Mouse (Mus musculus) lung, embryonic 15.5 days (tissue): Measurements from ENCODE around the gene Ppa1. TPM values are rescaled to one million over a fixed set of nuclear protein-coding genes. Genes with fewer than 3 reads are reported as not detected.
"Not testable (repeated sequence)": the region's sequence is repeated elsewhere in the genome, so short reads cannot be mapped to it uniquely, and the experiment has no call there.

ENCODE experiments used
- ATAC-seq: fragments of 200-750 bp; cut with Nextera tagmentation; 2 replicates; pipeline ENCODE4 v1.8.0; 2017; ENCODE audit warnings: moderate number of reproducible peaks, borderline replicate concordance; ENCODE audit not compliant: low FRiP score, low TSS enrichment; ENCODE audit errors: extremely low read depth
- H3K27ac ChIP-seq: fragments of 300-500 bp; sonication (generic); 2 replicates; pipeline ENCODE4 v1.5.1; 2015; ENCODE audit warnings: moderate library complexity, mild to moderate bottlenecking, inconsistent platforms
- H3K27me3 ChIP-seq: fragments of 300-500 bp; sonication (generic); 2 replicates; pipeline ENCODE4 v1.6.1; 2015; ENCODE audit warnings: inconsistent platforms
- H3K36me3 ChIP-seq: fragments of 300-500 bp; sonication (generic); 2 replicates; pipeline ENCODE4 v1.6.1; 2015; ENCODE audit warnings: inconsistent platforms
- H3K4me1 ChIP-seq: fragments of 300-500 bp; sonication (generic); 2 replicates; pipeline ENCODE4 v1.6.1; 2015; ENCODE audit warnings: inconsistent platforms
- H3K4me2 ChIP-seq: fragments of 300-500 bp; sonication (generic); 2 replicates; pipeline ENCODE4 v1.6.1; 2015; ENCODE audit warnings: inconsistent platforms, mild to moderate bottlenecking, moderate library complexity
- H3K4me3 ChIP-seq: fragments of 300-500 bp; sonication (generic); 2 replicates; pipeline ENCODE4 v1.5.1; 2015; ENCODE audit warnings: mild to moderate bottlenecking, inconsistent platforms
- H3K9ac ChIP-seq: fragments of 300-500 bp; sonication (generic); 2 replicates; pipeline ENCODE4 v1.6.1; 2015; ENCODE audit warnings: inconsistent platforms
- H3K9me3 ChIP-seq: fragments of 300-500 bp; sonication (generic); 2 replicates; pipeline ENCODE4 v1.6.1; 2016; ENCODE audit warnings: inconsistent platforms
- WGBS: fragments of 180-500 bp; shearing (Covaris S2); methylation state at CpG from one replicate; pipeline ENCODE4 v1.1.7; 2015; 5-methylcytosine and 5-hydroxymethylcytosine counted together
- polyA plus RNA-seq: library from polyadenylated mRNA; unstranded; fragments of >200 nt; fragmentation: Nextera tagmentation; extraction: Ambion mirVana; gene quantifications from 2 replicates; pipeline ENCODE4 v1.2.1, GENCODE M21; 2015

Gene Ppa1
- 171 and 188 TPM in 2 replicates for polyA plus RNA-seq

DNA sequence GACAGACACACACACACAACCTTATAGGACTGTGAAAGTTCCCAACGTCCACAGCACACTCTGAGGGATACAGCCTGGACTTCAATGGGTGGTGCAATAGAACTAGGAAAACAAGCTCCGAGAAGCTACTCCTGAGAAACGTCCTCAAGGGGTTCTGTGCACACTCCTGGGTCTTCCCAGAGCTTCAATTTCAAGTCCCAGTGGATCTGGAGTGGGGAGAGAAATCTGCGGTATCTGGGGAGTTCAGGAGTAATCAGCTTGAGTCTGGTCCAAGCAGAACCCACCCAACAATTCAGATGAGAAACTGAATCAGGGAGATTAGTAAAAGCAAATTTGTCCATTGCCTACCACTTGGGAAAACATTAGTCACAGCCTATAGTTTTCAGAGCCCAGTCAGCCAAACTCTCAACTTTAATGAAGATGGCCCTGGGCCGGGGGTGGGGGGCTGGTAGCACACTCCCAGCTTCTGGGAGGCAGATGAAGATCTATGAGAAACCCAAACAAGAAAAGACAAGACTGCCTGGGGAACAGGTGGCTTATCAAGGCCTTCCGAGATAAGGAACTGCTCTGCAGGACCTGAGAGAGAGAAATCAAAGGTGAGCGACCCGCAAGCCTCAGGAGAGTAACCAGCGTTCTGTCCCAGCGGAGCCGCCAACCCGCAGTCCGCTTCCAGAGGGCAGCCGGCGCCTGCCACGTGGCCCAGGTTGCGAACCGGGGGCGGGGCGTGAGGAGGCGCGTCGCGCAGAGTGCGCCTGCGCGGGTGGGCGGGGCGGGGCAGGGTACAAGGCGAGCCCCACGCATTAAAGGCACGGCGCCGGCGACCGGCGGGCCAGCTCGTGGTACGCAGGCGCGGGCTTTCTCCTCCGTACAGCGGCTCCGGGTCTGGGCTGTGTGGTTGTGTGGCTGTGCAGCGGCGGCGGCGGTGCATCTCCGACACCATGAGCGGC, at the start of gene Ppa1:
Gene Ppa1, plus strand, starts transcription at position 763 of the 947 bp plus-strand sequence.
- peak; percentile 96 for ATAC-seq
- peaks cover 13% of the 10 kb centered on the region for H3K4me1 ChIP-seq
- WGBS = 1% methylated on average over 50 of the region's 50 CpGs
- H3K4me2 ChIP-seq = peak within 1 kb of the TSS; percentile 84
- H3K27me3 ChIP-seq = no peaks in the 10 kb centered on the region
- peak within 1 kb of the TSS; percentile 74 for H3K27ac ChIP-seq
- H3K4me3 ChIP-seq = peak within 1 kb of the TSS; percentile 67
- H3K9me3 ChIP-seq = no peaks in the 10 kb centered on the region
- no peaks in the 10 kb centered on the region for H3K36me3 ChIP-seq
- H3K9ac ChIP-seq = peak within 1 kb of the TSS; percentile 73

DNA sequence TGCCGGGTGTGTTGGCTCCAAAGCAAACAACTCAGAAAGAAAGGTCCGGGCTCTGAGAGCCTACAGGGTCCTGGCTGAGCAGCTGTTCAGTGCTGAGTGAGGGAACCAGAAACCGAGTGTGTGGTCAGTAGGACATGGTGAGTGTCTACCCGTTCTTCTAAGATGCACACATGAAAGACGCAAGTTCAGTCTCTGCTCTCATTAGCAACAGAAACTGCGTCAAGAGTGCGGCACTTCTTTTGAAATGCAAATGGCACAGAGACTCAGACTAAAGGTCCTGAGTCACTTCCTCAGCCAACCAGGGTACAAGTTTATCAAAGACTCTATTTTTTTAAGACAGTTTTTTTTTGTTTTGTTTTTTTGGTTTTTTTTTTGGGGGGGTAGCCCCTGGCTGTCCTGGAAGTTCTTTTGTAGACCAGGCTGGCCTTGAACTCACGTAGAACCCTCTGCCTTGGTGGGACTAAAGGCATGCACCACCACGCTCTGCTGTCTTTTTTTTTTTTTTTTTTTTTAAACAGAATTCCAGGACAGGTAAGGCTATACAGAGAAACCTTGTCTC, 48.7 kb upstream of the Ppa1 start:
- Histone ChIP-seq H3K4me2 (no peak overlapping the region), H3K4me3 (no peak overlapping the region), H3K36me3 (no peaks in the 10 kb centered on the region), H3K4me1 (peaks cover 6% of the 10 kb centered on the region; the same call in 1 of the 2 replicates), H3K27ac (no peak overlapping the region), H3K27me3 (peaks cover 36% of the 10 kb centered on the region), H3K9ac (no peak overlapping the region), H3K9me3 (no peaks in the 10 kb centered on the region)
- 70% methylated on average over 9 of the region's 9 CpGs for WGBS
- ATAC-seq = no peak

DNA sequence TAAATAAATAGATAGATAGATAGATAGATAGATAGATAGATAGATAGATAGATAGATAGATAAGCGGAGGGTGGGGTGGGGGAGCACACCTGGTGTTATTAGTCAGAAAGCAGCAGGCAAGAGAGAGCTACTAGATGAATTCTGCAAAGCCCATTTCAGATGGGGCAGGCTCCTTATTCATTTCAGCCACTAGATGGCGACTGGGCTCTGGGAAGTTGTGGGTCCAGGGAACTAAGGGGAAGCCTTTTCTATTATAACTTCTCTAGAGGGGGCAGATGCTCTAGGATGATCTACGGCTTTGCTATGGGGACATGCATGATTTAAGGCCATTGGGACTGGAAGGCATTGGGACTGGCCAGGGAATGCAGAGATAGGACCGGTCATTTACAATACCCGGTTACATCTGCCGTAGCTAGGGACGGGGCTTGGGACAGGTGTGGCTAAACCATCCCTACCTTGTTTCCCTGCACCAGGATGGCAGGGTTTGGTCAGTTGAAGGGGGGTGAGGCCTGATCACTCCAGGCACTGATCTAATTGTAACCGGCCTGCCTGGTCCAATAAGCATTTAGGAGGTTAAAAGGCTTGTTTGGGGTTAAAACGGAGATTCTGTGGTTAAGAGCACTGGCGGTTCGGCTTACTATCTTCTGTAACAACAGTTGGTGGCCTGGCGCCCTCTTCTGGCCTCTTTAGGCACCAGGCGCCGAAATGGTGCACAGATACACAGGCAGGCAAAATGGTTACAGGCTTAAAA, 45.9 kb upstream of the Ppa1 start:
- no peak overlapping the region for H3K9ac ChIP-seq
- H3K27me3 ChIP-seq = peaks cover 14% of the 10 kb centered on the region; the same call in 1 of the 2 replicates
- H3K4me3 ChIP-seq = no peak overlapping the region
- no peak overlapping the region for H3K27ac ChIP-seq
- no peak; the same call in 1 of the 2 replicates for ATAC-seq
- no peaks in the 10 kb centered on the region for H3K4me1 ChIP-seq
- H3K36me3 ChIP-seq = no peaks in the 10 kb centered on the region
- 5% methylated on average over 14 of the region's 14 CpGs for WGBS
- no peaks in the 10 kb centered on the region for H3K9me3 ChIP-seq
- H3K4me2 ChIP-seq = peak overlapping the region; percentile 29; the same call in 1 of the 2 replicates

DNA sequence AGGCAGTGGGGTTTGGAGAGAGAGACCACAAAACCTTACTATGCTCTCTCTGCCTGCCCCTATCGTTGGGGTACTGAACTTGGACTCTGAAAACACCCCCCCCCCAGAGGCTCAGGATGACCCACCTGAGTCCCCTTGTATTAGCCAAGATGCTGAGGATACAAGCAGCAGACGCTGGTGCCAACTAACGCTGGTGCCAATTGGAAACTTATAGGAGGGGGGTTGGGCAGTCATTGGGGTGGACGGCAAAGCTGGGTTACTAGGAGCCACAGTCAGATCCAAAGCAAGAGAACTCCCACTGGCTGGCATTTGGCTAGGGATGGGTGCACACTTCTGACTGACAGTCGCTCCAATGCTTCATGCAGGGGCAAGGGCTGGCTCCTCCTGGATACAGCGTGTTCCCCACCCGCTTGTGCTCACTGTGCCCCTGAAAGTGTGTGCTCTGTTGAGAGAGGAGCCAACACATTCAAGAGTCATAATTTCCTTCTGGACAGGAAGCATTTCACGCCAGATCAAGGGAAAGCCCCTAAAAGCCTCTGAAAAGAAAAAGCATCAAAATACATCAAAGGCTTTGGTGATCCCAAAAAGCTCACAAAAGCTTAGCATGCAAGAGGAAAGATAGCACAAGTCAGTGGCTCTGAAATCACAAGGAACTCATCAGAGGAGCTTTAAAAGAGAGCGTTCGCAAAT, 43.8 kb upstream of the Ppa1 start:
- Histone ChIP-seq H3K27ac (no peak overlapping the region), H3K36me3 (no peaks in the 10 kb centered on the region), H3K4me2 (no peak overlapping the region), H3K4me3 (no peak overlapping the region), H3K27me3 (peaks cover 12% of the 10 kb centered on the region; the same call in 1 of the 2 replicates), H3K9ac (no peak overlapping the region), H3K9me3 (no peaks in the 10 kb centered on the region), H3K4me1 (no peaks in the 10 kb centered on the region)
- 69% methylated on average over 10 of the region's 10 CpGs for WGBS
- no peak for ATAC-seq

DNA sequence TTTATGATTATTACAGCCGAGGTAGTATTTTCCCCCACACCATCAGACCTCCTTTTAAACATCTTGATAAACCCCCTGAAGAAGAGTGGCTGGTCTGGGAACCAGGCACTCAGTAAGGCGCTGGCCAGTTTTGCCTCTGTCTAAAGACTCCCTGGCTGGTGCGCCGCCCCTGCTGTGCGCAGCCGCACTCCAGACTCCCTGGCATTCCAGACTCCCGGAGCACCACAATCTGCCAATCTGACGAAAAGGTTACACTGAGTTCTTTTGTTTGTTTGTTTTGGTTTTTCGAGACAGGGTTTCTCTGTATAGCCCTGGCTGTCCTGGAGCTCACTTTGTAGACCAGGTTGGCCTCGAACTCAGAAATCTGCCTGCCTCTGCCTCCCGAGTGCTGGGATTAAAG, 43.0 kb upstream of the Ppa1 start:
- H3K9me3 ChIP-seq, H3K4me1 ChIP-seq, H3K36me3 ChIP-seq, H3K4me2 ChIP-seq, ATAC-seq, H3K4me3 ChIP-seq, H3K27ac ChIP-seq, H3K9ac ChIP-seq: not testable (repeated sequence)
- WGBS = 60% methylated on average over 11 of the region's 11 CpGs
- peaks cover 12% of the 10 kb centered on the region; the same call in 1 of the 2 replicates for H3K27me3 ChIP-seq

DNA sequence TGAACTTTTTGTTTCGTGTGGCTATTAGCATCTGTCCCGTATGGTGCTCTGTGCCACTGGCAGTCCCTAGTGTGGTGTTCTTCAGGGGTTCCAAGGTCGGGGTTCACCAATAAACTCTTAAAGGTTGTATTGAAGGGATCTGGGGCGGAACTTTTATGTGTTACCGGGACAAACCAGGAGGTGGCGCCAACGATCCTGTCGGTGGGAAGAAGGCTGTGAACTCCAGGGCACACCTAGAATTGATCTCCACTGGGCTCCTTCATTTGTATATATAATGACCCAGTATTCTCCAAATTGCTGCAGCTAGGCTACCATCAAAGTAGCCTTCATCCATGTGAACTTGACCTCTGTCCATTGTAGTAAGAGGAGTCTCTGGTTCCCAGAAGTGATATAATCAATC, 42.5 kb upstream of the Ppa1 start:
- Histone ChIP-seq H3K27me3 (peaks cover 12% of the 10 kb centered on the region; the same call in 1 of the 2 replicates), H3K27ac (no peak overlapping the region), H3K4me1 (no peaks in the 10 kb centered on the region), H3K4me2 (no peak overlapping the region), H3K9me3 (no peaks in the 10 kb centered on the region), H3K36me3 (no peaks in the 10 kb centered on the region), H3K4me3 (no peak overlapping the region), H3K9ac (no peak overlapping the region)
- ATAC-seq = no peak
- WGBS = 10% methylated on average over 8 of the region's 8 CpGs

DNA sequence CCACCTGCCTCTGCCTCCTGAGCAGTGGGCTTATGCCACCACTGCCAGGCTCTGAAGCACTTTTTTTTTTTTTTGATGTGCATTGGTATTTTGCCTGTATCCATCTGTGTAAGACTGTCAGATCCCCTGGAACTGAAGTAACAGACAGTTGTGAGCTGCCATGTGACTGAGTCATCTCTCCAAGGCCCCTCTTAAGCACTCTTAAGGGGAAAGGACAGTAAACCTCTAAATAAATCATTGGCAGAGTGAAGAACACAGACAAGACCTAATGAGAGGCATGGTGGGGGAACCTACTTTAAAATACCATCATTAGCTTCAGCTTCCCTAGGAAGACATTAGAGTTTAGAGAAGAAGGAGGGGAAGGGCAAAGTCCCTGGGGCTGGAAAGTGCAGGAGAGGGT, 40.1 kb upstream of the Ppa1 start:
- Histone ChIP-seq H3K27ac (no peak overlapping the region), H3K27me3 (peaks cover 12% of the 10 kb centered on the region; the same call in 1 of the 2 replicates), H3K36me3 (no peaks in the 10 kb centered on the region), H3K9ac (no peak overlapping the region), H3K4me1 (no peaks in the 10 kb centered on the region), H3K9me3 (no peaks in the 10 kb centered on the region), H3K4me3 (no peak overlapping the region), H3K4me2 (no peak overlapping the region)
- no peak for ATAC-seq

DNA sequence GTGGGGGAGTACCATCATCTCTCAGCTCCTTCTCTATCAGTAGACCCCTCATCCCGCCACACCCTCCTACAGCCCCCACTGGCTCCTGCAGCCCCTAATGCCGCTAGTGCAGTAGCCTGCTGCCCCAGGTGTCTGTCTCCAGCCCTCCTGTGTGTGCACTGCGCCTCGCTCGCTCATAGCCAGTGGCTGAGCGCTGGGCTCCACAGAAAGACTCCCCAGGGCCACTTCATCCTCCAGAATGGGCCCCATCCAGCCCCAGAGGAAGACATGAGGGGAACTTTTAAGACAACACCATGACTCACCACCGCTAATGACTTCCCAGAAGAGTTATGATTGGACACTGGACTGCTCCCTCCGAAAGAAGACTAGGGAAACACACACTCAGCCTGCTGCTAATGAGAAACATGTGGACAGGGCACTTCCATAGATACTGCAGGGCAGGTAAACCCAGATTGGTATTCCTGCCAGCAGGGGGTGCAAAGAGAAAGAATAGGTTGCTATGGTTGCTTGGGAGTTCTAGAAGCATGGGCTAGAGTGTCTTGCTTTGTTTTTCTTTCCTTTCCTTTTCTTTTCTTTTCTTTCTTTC, 37.6 kb upstream of the Ppa1 start:
- Histone ChIP-seq H3K4me2 (no peak overlapping the region), H3K4me1 (no peaks in the 10 kb centered on the region), H3K4me3 (no peak overlapping the region), H3K9ac (no peak overlapping the region), H3K27me3 (no peaks in the 10 kb centered on the region), H3K27ac (no peak overlapping the region), H3K36me3 (no peaks in the 10 kb centered on the region), H3K9me3 (no peaks in the 10 kb centered on the region)
- WGBS = 67% methylated on average over 8 of the region's 8 CpGs
- ATAC-seq = no peak

DNA sequence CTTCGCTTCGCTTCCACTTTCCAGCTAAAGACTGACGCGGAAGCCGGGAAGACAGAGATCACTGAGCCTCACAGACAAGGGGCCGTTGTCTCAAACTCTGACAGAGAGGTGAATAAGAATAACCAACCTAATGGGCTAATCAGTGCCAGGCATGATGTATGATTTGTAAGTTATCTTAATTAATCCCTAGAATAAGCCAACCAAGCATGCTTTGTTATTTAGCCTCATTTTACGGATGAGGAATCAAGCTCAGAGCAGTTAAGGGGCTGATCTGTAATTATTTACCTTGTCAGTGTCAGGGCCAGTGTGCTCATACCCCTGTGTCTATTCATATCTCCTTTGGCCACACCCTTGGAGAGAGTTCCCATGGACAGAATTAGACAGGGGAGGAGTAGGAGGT, 34.0 kb upstream of the Ppa1 start:
- no peaks in the 10 kb centered on the region for H3K9me3 ChIP-seq
- H3K4me3 ChIP-seq = no peak overlapping the region
- no peak overlapping the region for H3K27ac ChIP-seq
- H3K4me2 ChIP-seq = no peak overlapping the region
- H3K9ac ChIP-seq = no peak overlapping the region
- ATAC-seq = no peak
- 92% methylated on average over 7 of the region's 7 CpGs for WGBS
- no peaks in the 10 kb centered on the region for H3K4me1 ChIP-seq
- no peaks in the 10 kb centered on the region for H3K36me3 ChIP-seq
- H3K27me3 ChIP-seq = no peaks in the 10 kb centered on the region

DNA sequence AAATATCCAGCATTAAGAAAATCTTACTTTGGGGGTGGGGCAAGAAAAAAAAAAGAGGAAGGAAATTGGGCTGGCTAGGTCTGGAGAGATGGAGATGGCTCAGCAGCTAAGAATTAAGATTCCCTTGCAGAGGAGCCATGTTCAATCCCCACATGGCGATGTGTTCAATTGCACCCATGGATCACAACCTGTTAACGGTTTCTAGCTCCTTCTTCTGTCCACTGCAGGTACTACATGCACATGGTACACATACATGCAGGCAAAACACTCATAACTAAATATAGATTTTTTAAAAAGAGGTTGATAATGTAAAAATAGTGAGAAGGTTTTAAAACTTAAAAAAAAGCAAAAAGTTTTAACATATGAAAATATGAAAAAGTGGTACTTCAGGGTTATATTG, 29.8 kb upstream of the Ppa1 start:
- Histone ChIP-seq H3K9me3 (no peaks in the 10 kb centered on the region), H3K27me3 (no peaks in the 10 kb centered on the region), H3K9ac (no peak overlapping the region), H3K4me2 (no peak overlapping the region), H3K4me3 (no peak overlapping the region), H3K27ac (no peak overlapping the region), H3K4me1 (no peaks in the 10 kb centered on the region), H3K36me3 (no peaks in the 10 kb centered on the region)
- ATAC-seq = no peak
- 80% methylated on average over 2 of the region's 2 CpGs for WGBS

DNA sequence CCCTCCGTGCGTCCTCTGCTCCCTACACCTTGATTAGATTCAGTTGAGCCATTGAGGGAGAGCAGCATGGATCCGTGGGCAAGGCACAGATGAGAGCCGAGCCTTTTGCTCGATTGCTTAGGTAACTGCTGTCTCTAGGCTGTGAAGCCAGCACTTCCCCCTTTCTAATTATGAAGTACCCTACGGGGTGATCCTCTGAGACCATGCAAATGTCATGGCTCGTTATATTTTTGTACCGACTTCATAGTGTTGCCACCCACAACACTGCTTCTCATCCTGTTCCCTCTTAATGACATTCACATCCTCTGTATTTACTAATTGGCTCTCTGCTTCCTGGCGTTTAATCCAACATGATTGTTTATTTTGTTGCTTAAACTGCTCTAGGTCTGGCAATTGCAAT, 26.7 kb upstream of the Ppa1 start:
- no peak overlapping the region for H3K27ac ChIP-seq
- 44% methylated on average over 9 of the region's 9 CpGs for WGBS
- peaks cover 21% of the 10 kb centered on the region for H3K27me3 ChIP-seq
- H3K4me3 ChIP-seq = no peak overlapping the region
- H3K36me3 ChIP-seq = no peaks in the 10 kb centered on the region
- H3K9ac ChIP-seq = no peak overlapping the region
- H3K4me2 ChIP-seq = no peak overlapping the region
- H3K4me1 ChIP-seq = peaks cover 14% of the 10 kb centered on the region
- no peak for ATAC-seq
- no peaks in the 10 kb centered on the region for H3K9me3 ChIP-seq
